Mouse (Mus musculus): Measurements from ENCODE around the gene Lemd1.

The Lemd1 gene

GRCm38 (mm10) chr1:132164780-132165518, 26.3 kb upstream of the Lemd1 start:
- no peak for DNase-seq (ENCODE audit: extremely low spot score)

GRCm38 (mm10) chr1:132165859-132166258, 25.4 kb upstream of the Lemd1 start:
- no peak for DNase-seq (ENCODE audit: extremely low spot score)

DNA sequence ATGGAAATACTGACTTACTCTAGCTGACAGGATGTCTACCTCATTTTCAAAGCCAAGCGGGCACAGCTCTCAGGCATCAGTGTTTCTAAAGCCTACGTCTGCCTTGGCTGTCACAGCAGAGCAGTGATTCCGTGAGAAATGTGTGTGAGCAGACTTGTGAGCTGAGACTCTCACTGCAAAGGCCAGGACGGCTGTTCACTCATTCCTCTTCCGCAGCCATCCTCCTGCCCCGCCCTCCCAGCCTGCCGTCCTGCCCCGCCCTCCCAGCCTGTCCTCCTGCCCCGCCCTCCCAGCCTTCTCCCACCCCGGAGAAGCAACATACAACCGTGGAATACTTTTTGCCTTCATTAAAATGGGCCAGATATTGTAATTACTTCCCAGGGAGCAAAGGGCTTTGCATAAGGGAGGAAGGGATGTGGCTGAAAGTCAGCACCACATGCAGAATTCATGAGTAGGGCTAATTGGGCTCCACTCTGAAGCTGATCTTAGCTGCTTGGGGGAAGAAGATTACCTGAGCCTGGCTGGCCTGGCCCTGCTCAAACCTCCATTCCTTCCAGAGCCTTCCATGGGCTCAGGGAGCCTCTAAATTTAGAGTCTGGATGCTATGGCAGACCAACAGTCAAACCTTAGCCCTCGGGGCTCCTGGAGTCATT, 23.0 kb upstream of the Lemd1 start:
- peak; percentile 62 for DNase-seq (ENCODE audit: extremely low spot score)

DNA sequence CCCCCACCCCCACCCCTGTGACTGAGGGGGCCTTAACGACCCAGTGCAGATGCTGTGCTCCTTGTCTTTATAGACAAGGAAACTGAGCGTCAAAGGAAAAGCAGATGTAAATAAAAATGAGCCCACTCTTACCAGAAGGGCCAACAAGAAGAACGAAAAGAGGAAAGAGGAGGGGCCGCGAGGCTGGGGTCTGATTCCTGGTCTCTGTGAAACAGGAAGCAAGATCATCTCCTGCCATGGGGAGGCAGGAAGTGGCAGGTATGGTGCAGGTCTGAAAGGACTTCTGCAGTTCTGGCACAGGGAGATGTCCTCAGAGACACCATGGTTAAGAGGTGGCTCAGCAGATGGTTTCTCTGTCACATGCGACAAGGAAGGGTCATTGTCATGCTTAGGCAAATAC, 20.5 kb upstream of the Lemd1 start:
- no peak for DNase-seq (ENCODE audit: extremely low spot score)

GRCm38 (mm10) chr1:132171619-132172018, 19.6 kb upstream of the Lemd1 start:
- no peak for DNase-seq (ENCODE audit: extremely low spot score)

GRCm38 (mm10) chr1:132186303-132186702, 4.9 kb upstream of the Lemd1 start:
- no peak for DNase-seq (ENCODE audit: extremely low spot score)

GRCm38 (mm10) chr1:132188442-132189066, 2.7 kb upstream of the Lemd1 start:
- DNase-seq (ENCODE audit: extremely low spot score): no peak

DNA sequence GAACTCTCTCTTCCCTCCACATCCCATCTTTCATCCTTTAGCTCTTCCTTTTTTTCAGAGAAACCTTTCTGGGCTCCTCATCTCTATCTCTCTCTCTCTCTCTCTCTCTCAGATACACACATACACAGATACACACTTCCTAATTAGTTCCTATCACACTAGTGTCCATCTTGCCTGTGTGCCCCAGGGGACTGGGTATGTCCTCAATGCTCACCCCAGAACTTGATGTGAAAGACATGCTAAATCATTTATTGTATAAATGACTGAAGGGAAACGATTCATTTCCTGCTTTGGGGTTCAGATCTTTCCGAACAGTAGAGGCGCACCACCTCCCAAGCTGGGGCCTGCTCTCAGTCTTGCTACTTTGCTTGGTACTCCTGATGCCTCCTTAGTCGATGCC, 2.0 kb upstream of the Lemd1 start:
- DNase-seq (ENCODE audit: extremely low spot score): no peak

DNA sequence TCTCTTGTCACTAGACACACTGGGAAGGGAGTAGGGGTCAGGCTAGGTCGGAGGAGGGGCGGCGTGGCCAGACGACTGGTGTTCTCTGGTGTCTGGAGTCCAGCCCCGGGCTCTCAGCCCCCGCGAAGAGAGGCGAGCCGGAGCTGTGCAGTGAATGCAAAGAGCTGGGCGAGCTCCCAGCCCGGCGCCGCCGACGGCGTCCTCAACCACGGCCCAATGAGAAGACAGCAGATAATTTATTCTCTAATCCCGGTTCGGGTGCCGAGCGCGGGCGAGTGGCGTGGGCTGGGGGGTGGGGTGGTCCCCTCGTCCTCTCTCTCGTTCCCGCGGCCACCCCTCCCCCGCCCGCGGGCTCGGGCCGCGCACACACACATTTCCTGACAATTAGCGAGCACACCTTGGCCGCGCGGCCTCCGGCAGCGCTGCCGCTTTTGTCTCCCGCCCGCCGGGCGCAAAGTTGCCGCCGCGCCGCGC, 1.2 kb upstream of the Lemd1 start:
- peak; percentile 78 for DNase-seq (ENCODE audit: extremely low spot score)

GRCm38 (mm10) chr1:132190621-132191092, 574 bp upstream of the Lemd1 start:
- peak; percentile 73 for DNase-seq (ENCODE audit: extremely low spot score)

DNA sequence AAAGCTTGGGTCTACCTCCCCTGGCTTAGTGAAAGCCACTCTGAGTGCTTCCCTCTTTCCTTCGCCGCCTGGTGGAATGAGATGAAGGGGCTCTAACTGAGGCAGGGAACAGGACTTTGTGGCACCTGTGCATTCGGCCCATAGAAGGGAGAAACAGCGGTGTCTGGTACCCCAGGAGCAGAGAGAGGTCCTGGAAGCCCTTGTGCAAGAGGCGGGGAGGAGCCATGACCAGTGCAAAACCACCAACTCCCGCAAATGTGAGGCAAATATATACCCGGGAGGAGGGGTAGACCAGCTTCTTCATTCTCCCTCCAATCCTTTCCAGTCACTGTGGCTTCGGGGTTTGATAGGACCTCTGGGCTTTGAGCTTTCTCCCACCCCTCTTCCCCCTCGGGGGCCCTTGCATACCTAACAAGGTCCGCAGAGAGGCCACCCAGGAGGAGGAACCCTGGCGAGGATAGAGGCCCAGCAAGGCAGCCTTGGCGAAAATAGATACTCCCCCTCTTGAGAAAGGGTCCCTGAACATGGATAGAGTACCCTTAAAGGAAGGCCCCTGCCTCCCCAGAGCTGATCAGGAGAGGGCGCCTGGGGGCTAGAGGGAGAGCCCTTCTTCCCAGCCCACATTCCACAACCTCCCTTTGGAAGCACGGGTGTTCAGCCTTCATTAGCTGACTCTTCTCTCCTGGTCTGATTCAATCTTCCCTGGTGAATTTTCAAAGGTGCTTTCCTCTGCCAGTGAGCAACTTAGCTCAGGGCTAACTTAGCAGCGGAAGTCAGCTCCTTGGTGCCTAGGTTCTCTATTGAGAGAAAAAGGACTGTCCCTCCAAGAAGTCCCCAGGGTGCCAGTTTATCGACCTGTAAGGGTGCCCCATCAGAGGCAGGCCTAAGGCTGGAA, 802 bp downstream of the Lemd1 start:
- peak; percentile 73 for DNase-seq (ENCODE audit: extremely low spot score)

GRCm38 (mm10) chr1:132193806-132194205, 2.6 kb downstream of the Lemd1 start:
- no peak for DNase-seq (ENCODE audit: extremely low spot score)

DNA sequence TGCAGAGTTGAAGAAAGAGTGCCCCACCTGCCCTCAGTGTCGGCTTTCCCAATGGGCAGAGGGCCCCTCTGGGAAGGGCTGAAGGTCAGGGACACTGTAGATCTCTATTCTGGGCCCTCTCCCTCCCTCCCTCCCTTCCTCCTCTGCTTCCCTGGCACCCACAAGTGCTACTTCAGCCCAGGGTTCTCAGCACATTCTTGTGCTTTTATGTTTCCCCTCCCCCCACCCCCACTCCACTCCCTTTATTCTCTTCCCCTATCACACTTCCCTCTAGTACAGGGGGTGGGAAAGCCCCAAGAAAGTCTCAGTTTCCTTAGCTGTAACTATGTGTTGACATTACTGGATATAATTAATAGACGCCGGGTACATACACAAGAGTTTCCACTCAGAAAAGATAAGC, 3.4 kb downstream of the Lemd1 start:
- DNase-seq (ENCODE audit: extremely low spot score): no peak

DNA sequence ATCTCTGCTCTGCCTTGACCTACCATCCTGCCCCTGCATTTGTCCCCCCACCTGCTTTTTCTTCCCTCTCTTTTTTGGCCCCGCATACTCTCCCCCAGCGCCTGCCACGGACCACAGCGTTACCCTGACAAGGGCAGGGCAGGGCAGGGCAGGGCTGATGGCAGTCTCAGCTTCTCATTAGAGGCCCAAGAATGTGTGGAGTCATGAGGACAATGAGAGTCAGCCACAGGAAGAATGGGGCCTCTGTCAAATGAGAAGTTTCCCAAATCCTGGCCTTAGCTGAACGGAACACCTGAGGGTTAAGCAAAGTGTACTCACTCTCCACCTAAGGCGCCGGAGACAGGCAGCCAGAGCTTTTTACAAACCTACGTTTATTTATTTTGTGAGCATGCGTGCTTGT, 3.9 kb downstream of the Lemd1 start:
- no peak for DNase-seq (ENCODE audit: extremely low spot score)

GRCm38 (mm10) chr1:132195681-132196080, 4.5 kb downstream of the Lemd1 start:
- DNase-seq (ENCODE audit: extremely low spot score): no peak

DNA sequence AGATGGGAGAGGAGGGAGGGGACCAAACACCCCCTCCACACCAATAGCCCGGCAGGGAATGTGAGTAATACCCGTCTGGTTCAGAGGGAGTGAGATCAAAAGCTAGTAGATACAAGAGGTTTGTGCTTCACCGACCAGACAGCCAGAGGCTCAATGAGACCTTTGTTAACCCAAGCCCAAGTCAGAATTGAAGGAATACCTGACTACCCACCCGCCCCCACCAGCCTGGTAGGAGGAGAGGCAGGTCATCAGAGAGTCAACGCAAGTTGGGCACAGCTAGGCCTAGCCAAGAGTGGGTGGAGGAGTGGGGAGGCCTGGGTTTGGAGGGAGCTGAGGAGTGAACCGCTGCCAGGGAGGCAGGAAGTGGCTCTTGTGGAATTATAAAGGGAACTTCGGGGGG, 5.1 kb downstream of the Lemd1 start:
- DNase-seq (ENCODE audit: extremely low spot score): no peak

- peak; percentile 49 for DNase-seq (ENCODE audit: extremely low spot score)
Observed at GRCm38 (mm10) chr1:132197666-132198065, 6.4 kb downstream of the Lemd1 start.

GRCm38 (mm10) chr1:132198401-132199071, 7.3 kb downstream of the Lemd1 start:
- DNase-seq (ENCODE audit: extremely low spot score): no peak

- DNase-seq (ENCODE audit: extremely low spot score): no peak
Observed at GRCm38 (mm10) chr1:132199244-132199643, 8.0 kb downstream of the Lemd1 start.

DNA sequence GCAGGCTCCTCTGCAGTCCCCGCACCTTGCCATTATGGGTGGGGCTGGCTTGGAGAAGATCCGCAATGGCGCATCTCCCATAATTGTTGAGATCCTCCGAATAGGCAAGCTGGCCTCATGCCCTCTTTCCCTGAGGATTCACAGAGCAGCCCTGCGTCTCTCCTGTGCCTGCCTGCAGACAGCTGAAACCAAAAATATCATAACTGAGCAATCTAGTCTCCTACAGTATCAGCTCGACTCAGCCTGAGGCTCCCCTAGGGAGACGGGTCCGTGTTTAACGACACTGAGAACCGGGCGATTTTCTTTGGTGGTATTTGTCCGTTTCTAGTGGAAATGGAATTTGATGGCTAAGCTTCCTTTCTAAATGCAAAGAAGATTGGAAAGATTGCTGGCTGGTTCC, 8.7 kb downstream of the Lemd1 start:
- DNase-seq (ENCODE audit: extremely low spot score): no peak

All from embryo, embryonic 9.5 days (tissue).